Mouse (Mus musculus) 416B (cell line): ENCODE data around the gene Wipf3.

ENCODE experiments used
- DNase-seq: peaks from one replicate; pipeline ENCODE4 v3.0.0; 2011; ENCODE audit warnings: low read depth

Wipf3 gene

GRCm38 (mm10) chr6:54432806-54433545 lies 3.6 kb downstream of the Wipf3 start:
- no peak for DNase-seq

GRCm38 (mm10) chr6:54434171-54434570 lies 4.8 kb downstream of the Wipf3 start:
- no peak for DNase-seq

- DNase-seq: no peak
Observed at GRCm38 (mm10) chr6:54435663-54436062, 6.3 kb downstream of the Wipf3 start.

DNA sequence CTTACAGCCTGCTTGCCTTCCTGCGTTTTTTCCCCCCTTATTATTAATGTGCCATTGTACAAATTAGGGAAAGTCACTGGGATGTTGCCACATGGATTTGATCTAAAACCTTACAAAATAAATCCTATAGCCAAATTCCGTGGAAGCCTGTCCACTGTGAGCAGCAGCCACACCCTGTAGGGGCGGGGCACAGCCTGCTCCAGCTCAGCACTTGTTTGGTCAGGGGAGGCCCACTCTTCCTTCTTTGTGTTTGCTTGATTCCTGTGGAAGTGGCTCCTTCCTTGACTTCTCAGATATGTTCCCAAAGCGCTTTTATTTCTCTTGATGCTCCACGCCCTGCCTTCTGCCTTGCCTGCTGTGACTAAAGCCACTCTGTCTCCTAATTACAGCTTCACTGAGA lies 6.9 kb downstream of the Wipf3 start:
- no peak for DNase-seq

DNA sequence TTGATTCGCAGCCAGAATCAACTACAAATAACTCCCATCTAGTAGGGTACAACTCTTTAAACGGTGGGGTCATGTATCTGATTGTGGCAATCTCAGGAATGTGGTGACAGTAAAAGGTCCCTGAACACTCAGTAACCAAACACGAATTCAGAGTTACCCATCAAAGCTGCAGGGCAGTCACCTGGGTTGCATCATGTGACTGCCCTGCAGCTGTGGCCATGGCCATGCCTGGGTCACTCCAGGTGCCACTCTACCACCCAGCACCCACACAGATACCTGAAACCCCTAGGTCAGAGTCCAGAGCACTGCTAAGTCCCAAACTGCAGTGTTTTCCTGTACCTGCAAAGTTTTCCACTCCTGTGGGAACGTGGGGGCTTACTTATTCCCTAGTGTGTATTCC lies 9.1 kb downstream of the Wipf3 start:
- no peak for DNase-seq

DNA sequence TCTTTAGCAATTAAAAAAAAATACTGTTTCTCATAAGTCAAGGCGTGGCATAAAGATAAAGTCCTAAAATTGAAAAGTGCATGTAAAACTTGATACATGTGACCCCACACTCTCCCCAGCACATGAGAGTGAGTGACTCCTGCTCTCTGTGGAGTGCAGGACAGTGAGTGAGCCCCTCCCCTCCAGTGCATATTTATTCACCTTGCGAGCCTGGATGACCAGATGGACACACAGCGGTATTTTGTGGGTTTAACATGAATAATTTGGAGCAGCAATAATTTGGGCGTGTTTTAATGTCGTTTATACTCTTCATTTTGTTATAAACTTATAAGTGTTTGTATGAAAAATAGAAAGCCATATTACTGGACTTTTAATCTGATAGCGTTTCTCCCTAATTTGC lies 11.3 kb downstream of the Wipf3 start:
- DNase-seq: no peak

DNA sequence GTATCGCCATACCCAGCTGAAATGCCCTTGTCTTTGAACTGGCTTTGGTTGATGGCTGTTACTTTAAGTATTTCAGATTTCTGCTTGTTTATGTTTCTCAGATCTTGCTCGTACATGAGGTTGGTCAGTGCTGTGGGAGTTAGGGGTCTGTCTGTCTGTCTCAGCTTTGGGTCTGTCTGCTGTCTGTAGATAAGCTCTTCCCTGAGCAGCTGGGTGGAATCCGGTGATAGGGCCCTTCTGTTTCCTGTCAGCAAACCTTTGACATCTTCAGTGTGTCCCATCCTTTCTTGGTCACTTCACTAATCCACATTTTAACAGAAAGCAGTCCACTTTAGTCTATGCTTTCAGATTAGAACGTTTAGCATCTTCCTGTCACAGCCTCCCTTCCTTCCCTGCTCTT lies 14.3 kb downstream of the Wipf3 start:
- no peak for DNase-seq

DNA sequence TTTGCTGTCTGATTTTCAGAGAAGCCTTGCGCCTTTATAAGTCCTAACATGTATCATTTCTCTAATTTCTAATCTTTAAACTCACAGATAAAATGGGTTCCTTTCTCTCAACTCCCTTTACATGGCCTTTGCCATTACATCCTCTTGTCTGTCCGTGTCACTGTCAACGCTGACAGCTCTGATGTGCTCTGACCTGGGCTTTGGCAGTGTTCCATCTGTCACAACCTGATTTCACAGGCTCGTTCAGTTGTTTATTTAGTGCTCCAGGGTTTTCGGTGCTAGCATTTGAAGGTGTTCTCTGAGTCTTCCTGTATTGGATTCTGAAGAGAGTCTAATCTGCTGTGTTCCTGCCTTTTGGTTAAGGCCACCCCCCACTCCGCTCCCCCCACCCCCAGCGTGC lies 14.7 kb downstream of the Wipf3 start:
- no peak for DNase-seq

- DNase-seq: no peak
Observed at GRCm38 (mm10) chr6:54445249-54445818, 15.9 kb downstream of the Wipf3 start.

- no peak for DNase-seq
Observed at GRCm38 (mm10) chr6:54447353-54447752, 17.9 kb downstream of the Wipf3 start.

GRCm38 (mm10) chr6:54459661-54460060 lies 30.3 kb downstream of the Wipf3 start:
- no peak for DNase-seq

- no peak for DNase-seq
Observed at GRCm38 (mm10) chr6:54460172-54460914, 30.9 kb downstream of the Wipf3 start.

DNA sequence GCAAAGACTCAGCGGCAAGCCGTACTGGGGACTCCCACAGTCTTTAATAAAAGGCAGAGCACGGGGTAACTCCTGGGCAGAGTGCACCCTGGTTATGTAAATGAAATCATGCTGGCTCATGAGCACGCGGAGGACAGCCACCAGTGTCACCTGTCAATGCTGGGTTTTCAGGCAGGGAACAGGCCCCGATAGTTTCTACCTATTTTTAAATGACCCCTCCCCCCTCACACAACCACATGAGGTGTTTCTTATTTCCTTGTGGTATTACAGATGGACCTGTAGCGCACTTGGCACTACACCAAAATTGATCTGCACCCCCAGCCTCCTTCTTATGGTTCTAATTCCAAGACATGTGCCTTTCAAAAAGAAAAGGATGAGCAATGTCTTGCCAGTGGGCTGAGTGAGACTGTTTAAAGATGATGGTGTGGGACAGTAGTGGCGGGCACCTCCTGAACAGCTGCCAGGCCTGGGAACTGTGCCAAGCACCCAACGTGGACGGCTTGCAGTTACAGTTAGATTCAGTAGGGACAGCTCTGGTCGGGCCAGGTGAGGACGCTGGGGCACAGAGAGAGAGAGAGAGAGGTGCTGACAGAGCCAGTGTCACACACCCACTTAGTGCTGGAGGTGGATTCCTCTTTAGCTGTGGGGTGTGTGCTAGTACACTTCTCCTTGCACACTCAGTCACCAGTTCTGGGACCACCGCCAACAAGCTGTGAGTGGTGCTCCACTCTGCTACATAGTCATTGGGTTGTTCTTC lies 31.7 kb downstream of the Wipf3 start:
- no peak for DNase-seq

DNA sequence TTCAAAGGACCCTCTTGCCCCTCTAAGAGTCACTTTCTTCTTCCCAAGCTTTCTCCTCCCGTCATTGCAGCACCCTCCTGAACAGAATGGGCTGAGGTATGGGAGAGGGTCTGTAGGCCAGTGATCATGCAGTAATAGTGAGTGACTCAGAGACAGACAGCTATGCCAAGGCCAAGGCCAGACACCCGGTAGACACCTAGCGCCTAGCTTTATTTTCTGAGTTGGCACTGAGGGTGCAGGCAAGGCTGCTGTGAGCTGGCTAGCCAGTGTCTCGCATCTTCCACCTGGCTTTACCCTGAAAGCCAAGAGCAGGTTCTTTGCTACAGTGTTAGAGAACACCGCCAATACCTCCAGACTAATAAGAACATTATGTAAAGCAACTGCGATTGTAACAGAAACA lies 33.4 kb downstream of the Wipf3 start:
- DNase-seq: no peak

DNA sequence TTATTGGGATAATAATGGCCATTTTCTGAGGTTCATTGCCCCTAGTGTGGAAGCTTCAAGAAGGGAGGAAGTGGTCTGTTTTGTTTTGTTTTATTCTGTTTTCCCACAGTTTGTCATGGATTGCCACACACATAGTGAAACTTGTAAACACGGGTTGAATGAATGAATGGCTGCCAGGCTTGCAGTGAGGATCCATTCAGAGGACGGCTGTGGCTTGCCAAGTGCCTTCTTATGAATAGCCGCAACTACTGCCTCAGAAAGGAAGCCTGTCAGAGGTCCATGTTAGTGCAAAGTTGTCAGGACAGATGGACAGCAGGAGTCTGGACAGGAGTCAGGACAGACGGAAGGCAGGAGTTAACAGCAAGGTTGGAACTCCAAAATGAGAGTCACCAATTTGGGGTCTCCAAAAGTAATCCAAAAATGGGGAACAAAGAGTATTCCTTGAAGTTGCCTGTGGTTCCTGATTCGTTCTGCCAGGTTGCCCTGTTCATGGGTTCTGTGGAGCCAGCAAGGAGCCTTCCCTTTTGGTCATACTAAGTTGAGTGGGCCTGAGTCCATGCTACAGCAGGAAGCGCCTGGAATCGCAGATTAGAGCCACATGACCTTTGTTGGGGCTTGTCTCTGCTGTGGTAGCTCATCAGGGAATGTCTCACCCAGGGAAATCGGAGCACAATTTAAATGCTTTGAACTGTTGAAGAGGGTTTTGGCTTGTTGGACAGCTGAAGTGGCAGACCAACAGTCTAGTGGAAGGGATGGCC lies 34.5 kb downstream of the Wipf3 start:
- DNase-seq: no peak

DNA sequence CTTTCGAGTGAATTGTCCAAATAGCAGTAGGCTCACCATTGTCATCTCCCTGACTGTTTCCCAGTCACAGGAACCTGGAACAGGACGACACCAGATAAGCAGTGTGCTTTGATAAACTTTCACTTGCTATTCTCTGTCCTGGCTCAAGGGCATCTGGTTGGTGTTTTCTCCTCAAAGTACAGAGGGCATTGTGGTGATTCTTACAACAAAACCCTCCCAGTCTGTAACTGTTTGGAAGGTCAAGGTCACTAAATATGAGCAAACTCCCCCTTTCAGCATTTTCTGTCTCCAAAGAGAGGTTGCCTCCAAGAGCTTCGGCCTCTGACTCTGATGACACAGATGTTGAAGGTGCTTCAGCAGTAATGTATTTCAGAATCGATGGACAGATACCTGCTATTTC lies 35.5 kb downstream of the Wipf3 start:
- no peak for DNase-seq

- no peak for DNase-seq
Observed at GRCm38 (mm10) chr6:54467371-54467770, 38.0 kb downstream of the Wipf3 start.

DNA sequence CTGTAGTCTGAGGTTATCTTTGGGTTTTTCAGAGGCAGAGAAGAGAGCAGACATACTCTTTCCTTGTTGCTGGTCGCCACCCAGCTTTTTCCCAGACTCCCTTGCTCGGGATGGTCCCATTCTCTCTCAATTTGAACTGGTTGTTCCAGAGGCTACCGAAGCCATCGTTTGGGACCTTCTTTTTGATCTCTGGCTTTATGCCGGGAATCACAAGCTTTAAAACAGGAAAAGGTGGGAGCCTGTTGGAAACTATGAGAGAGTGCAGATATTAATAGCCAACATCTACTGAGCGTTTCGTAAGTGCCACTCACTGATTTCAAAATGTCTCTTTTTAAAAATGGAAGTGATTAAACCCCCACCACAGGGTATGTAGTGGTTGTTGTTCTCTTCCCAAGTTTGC lies 42.5 kb downstream of the Wipf3 start:
- DNase-seq: no peak

GRCm38 (mm10) chr6:54472846-54473715 lies 43.7 kb downstream of the Wipf3 start:
- no peak for DNase-seq

- no peak for DNase-seq
Observed at GRCm38 (mm10) chr6:54475926-54476667, 46.7 kb downstream of the Wipf3 start.
